Mouse (Mus musculus): ENCODE results near the gene Chchd6.

- TF ChIP-seq POLR2AphosphoS2 (IDR thresholded peaks at IDR 0.05; ENCODE audit: insufficient read length, low read depth) (no peak), POLR2A (IDR thresholded peaks at IDR 0.05; ENCODE audit: insufficient read length, low read depth) (no peak), MAX (IDR thresholded peaks at IDR 0.05; ENCODE audit: low read depth) (no peak), MYOD1 (IDR thresholded peaks at IDR 0.05; ENCODE audit: control insufficient read depth in 1 of 3, insufficient read length in 2 of 3, low read depth in 2 of 3) (no peak), TCF12 (IDR thresholded peaks at IDR 0.05; ENCODE audit: insufficient read depth, poor library complexity, severe bottlenecking) (no peak), E2F4 (IDR thresholded peaks at IDR 0.05; ENCODE audit: insufficient read depth) (no peak), CEBPB (IDR thresholded peaks at IDR 0.05; ENCODE audit: insufficient read depth, poor library complexity, severe bottlenecking) (no peak), USF1 (IDR thresholded peaks at IDR 0.05; ENCODE audit: low read depth) (no peak), MYOG (IDR thresholded peaks at IDR 0.05; ENCODE audit: control insufficient read depth in 1 of 3, insufficient read depth in 1 of 3, insufficient read length in 2 of 3, low read depth in 2 of 3) (no peak)
Observed at GRCm38 (mm10) chr6:89466875-89467274, 128.6 kb downstream of the Chchd6 start.
